Mouse (Mus musculus) layer of hippocampus, postnatal 14 days (tissue): ENCODE data around the gene Zfp420. TPM values are rescaled to one million over a fixed set of nuclear protein-coding genes. Genes with fewer than 3 reads are reported as not detected.

Experiments
- DNase-seq, 2 experiments: peaks; one replicate each; pipeline ENCODE4 v3.0.0; 2021 to 2022; ENCODE audit warnings: low spot score in 2 of 2, mixed read lengths in 1 of 2
- microRNA-seq, 2 experiments: library from miRNA; unstranded; fragments of <30 nt; microRNA quantifications; one replicate each; pipeline ENCODE4 v1.2.0; 2021
- total RNA-seq, 2 experiments: library from RNA; stranded (reverse); gene quantifications; 2 replicates each; pipeline ENCODE4 v1.2.3; 2021

Zfp420 gene
- total RNA-seq, 2 experiments from 2014 or later, result 13.5 to 14.8 TPM

GRCm38 (mm10) chr7:29892756-29893155 is 33.0 kb downstream of the Zfp420 start:
- DNase-seq, result no peak

GRCm38 (mm10) chr7:29898351-29898750 is 38.6 kb downstream of the Zfp420 start:
- no peak for DNase-seq

GRCm38 (mm10) chr7:29904101-29904500 is 44.3 kb downstream of the Zfp420 start:
- DNase-seq, result no peak

GRCm38 (mm10) chr7:29905966-29906681 is 46.3 kb downstream of the Zfp420 start, which contains the start of gene Zfp27:
TSS of gene Zfp27 (minus strand) at chr7:29906572.
- DNase-seq, result peak; percentile 65 to 81

GRCm38 (mm10) chr7:29906682-29907058 is 46.9 kb downstream of the Zfp420 start:
- DNase-seq, result peak; percentile 10 to 20

- no peak for DNase-seq
Observed at GRCm38 (mm10) chr7:29907206-29907605, 47.4 kb downstream of the Zfp420 start.

GRCm38 (mm10) chr7:29908130-29908950 is 48.6 kb downstream of the Zfp420 start, which contains the start of gene Zfp383:
TSS of gene Zfp383 (plus strand) at chr7:29908223.
- DNase-seq, result peak; percentile 84 to 86

- no peak for DNase-seq
Observed at GRCm38 (mm10) chr7:29910252-29910651, 50.5 kb downstream of the Zfp420 start.

- no peak for DNase-seq
Observed at GRCm38 (mm10) chr7:29912172-29912571, 52.4 kb downstream of the Zfp420 start.

- no peak for DNase-seq
Observed at GRCm38 (mm10) chr7:29917371-29918061, 57.7 kb downstream of the Zfp420 start.

GRCm38 (mm10) chr7:29918062-29918453 is 58.3 kb downstream of the Zfp420 start:
- no peak for DNase-seq

GRCm38 (mm10) chr7:29921439-29922093 is 61.8 kb downstream of the Zfp420 start:
- no peak for DNase-seq

- no peak for DNase-seq
Observed at GRCm38 (mm10) chr7:29922780-29923179, 63.0 kb downstream of the Zfp420 start.

Small RNA genes within 50 kb of the gene (microRNA-seq; reads per million reads assigned to microRNA genes)
- 0.85 to 2.7 reads per million in 2 experiments for gene Mir7668

Other genes with a start within 250 kb of the Zfp420 start
- under 1 TPM in 1 of 2 experiments, not detected in 1; 0.83 TPM for gene Catsperg2, start 132.9 kb upstream of the Zfp420 start, total RNA-seq
- 10 to 100 TPM; 15.2 to 17.9 TPM for gene Zfp84, start 91.4 kb upstream of the Zfp420 start, total RNA-seq
- 10 to 100 TPM in 1 of 2 experiments, 1 to 10 TPM in 1; 9.8 to 10.9 TPM for gene Zfp30, start 76.0 kb upstream of the Zfp420 start, total RNA-seq
- 10 to 100 TPM; 16.3 to 19.4 TPM for gene Zfp790, start 43.9 kb upstream of the Zfp420 start, total RNA-seq
- gene Zfp940, start 6.3 kb upstream of the Zfp420 start, total RNA-seq, result 10 to 100 TPM; 16.5 to 18.0 TPM
- 10 to 100 TPM; 19.9 to 20.1 TPM for gene Zfp27, start 46.6 kb downstream of the Zfp420 start, total RNA-seq
- gene Zfp383, start 48.2 kb downstream of the Zfp420 start, total RNA-seq, result 1 to 10 TPM; 8.2 to 9.4 TPM
- 10 to 100 TPM; 17.3 to 17.8 TPM for gene Zfp74, start 94.1 kb downstream of the Zfp420 start, total RNA-seq
- 1 to 10 TPM; 5.1 to 5.3 TPM for gene Zfp568, start 124.0 kb downstream of the Zfp420 start, total RNA-seq
- gene Zfp14, start 191.4 kb downstream of the Zfp420 start, total RNA-seq, result 1 to 10 TPM; 7.4 to 8.9 TPM
- 1 to 10 TPM; 3.6 to 4.5 TPM for gene Zfp82, start 212.9 kb downstream of the Zfp420 start, total RNA-seq
- not detected for gene Gm26920, start 230.4 kb downstream of the Zfp420 start, total RNA-seq
- gene Zfp566, start 230.5 kb downstream of the Zfp420 start, total RNA-seq, result 1 to 10 TPM; 6.9 to 8.5 TPM
- 10 to 100 TPM; 65.1 to 72.3 TPM for gene Zfp260, start 234.8 kb downstream of the Zfp420 start, total RNA-seq